Comparison of ENCODE assay signal across 16 mouse cellular contexts in genomic region chr16:54648728-54649525, GRCm38 (mm10).
"Had no signal": no experiment of that assay in that cellular context is flagged by ENCODE, and none has a peak within 500 bp of the region (broad histone marks: within the 10 kb centered on the region; RNA-seq: fewer than 3 reads in every experiment).

No protein-coding gene starts in this region.

- H3K9ac ChIP-seq: limb, embryonic 12.5 days; liver, embryonic 13.5 days; liver, postnatal 0 days; lung, embryonic 15.5 days; midbrain, embryonic 15.5 days; neural tube, embryonic 12.5 days had no signal

- H3K36me3 ChIP-seq: limb, embryonic 12.5 days; liver, embryonic 13.5 days; lung, embryonic 15.5 days; midbrain, embryonic 15.5 days; neural tube, embryonic 12.5 days had no signal

- DNase-seq: kidney, adult 9 months; kidney, postnatal 10 days; kidney, postnatal 4 days; liver; liver, embryonic 13.5 days; liver, postnatal 0 days; lung, postnatal 14 days; thymus, postnatal 4 days had no signal

- H3K27me3 ChIP-seq: limb, embryonic 12.5 days; liver, embryonic 13.5 days; lung, embryonic 15.5 days; megakaryocyte, embryonic 14.5 days; midbrain, embryonic 15.5 days; neural tube, embryonic 12.5 days had no signal

- H3K4me3 ChIP-seq: limb, embryonic 12.5 days; liver, embryonic 13.5 days; lung, embryonic 15.5 days; megakaryocyte, embryonic 14.5 days; midbrain, embryonic 15.5 days; neural tube, embryonic 12.5 days had no signal

- H3K4me1 ChIP-seq: limb, embryonic 12.5 days; liver, embryonic 13.5 days; lung, embryonic 15.5 days; megakaryocyte, embryonic 14.5 days; midbrain, embryonic 15.5 days; neural tube, embryonic 12.5 days had no signal

- H3K9me3 ChIP-seq: limb, embryonic 12.5 days; liver, embryonic 13.5 days; lung, embryonic 15.5 days; megakaryocyte, embryonic 14.5 days; midbrain, embryonic 15.5 days; neural tube, embryonic 12.5 days had no signal

- ATAC-seq: liver, postnatal 0 days; midbrain, embryonic 15.5 days had no signal

- H3K27ac ChIP-seq: limb, embryonic 12.5 days; liver, embryonic 13.5 days; lung, embryonic 15.5 days; macrophage; midbrain, embryonic 15.5 days; neural tube, embryonic 12.5 days; stomach, postnatal 0 days had no signal

- H3K4me2 ChIP-seq: limb, embryonic 12.5 days; liver, embryonic 13.5 days; lung, embryonic 15.5 days; midbrain, embryonic 11.5 days; midbrain, embryonic 15.5 days; neural tube, embryonic 12.5 days had no signal
